Comparison of ENCODE assay signal across 16 mouse cellular contexts in the genomic region with DNA sequence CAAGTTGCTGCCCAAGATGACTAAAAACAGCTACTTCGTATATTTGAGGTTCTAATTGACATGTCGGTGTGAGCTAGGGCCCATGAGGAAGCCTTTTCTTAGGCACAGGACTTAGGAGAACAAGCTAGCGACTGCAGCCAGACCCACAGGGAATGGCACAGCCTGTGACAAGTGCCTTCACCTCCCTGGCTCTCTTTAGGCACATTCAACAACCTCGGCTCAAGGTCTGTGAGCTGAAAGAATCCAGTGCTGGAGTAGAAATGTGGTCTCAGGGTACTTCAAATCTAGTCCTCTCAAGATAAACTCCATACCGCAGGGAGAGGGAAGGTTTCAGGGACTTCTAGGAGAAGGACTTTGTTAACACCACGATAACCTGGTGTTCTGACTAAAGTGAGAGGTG.
"Had no signal": no experiment of that assay in that cellular context is flagged by ENCODE, and none has a peak within 500 bp of the region (broad histone marks: within the 10 kb centered on the region; RNA-seq: fewer than 3 reads in every experiment).

No protein-coding gene starts in this region.

- H3K4me1 ChIP-seq: midbrain, embryonic 13.5 days; midbrain, embryonic 15.5 days; neural tube, embryonic 12.5 days had no signal

- H3K4me3 ChIP-seq: liver, embryonic 13.5 days; liver, embryonic 15.5 days; megakaryocyte, embryonic 14.5 days; midbrain, embryonic 13.5 days; midbrain, embryonic 15.5 days; neural tube, embryonic 12.5 days had no signal

- H3K36me3 ChIP-seq: liver, embryonic 13.5 days; liver, embryonic 15.5 days; midbrain, embryonic 13.5 days; midbrain, embryonic 15.5 days; neural tube, embryonic 12.5 days had no signal

- H3K9ac ChIP-seq: liver, embryonic 13.5 days; liver, embryonic 15.5 days; liver, postnatal 0 days; midbrain, embryonic 13.5 days; midbrain, embryonic 15.5 days; neural tube, embryonic 12.5 days had no signal

- H3K27ac ChIP-seq: liver, embryonic 13.5 days; liver, embryonic 15.5 days; macrophage; midbrain, embryonic 13.5 days; midbrain, embryonic 15.5 days; neural tube, embryonic 12.5 days had no signal

- ATAC-seq: liver, postnatal 0 days; midbrain, embryonic 13.5 days; midbrain, embryonic 15.5 days had no signal

- H3K27me3 ChIP-seq: liver, embryonic 13.5 days; liver, embryonic 15.5 days; midbrain, embryonic 13.5 days; midbrain, embryonic 15.5 days; neural tube, embryonic 12.5 days had no signal

- DNase-seq: liver, embryonic 13.5 days; liver, postnatal 0 days; lung, postnatal 14 days; right cerebral cortex, postnatal 14 days; spleen, adult 18-20 months; thymus, adult 18-20 months; thymus, postnatal 14 days; thymus, postnatal 4 days had no signal

- H3K9me3 ChIP-seq: liver, embryonic 13.5 days; liver, embryonic 15.5 days; midbrain, embryonic 13.5 days; midbrain, embryonic 15.5 days; neural tube, embryonic 12.5 days had no signal

- H3K4me2 ChIP-seq: liver, embryonic 11.5 days; liver, embryonic 13.5 days; liver, embryonic 15.5 days; midbrain, embryonic 11.5 days; midbrain, embryonic 13.5 days; midbrain, embryonic 15.5 days; neural tube, embryonic 12.5 days had no signal
